Mouse (Mus musculus): ENCODE data around the gene Rwdd3. TPM values are rescaled to one million over a fixed set of nuclear protein-coding genes. Genes with fewer than 3 reads are reported as not detected.

The Rwdd3 gene
- polyA plus RNA-seq (2015; fragmentation: Nextera tagmentation; extraction: Ambion mirVana) = 9.2 and 17.1 TPM in 2 replicates

GRCm38 (mm10) chr3:121171243-121171871, at the start of gene Rwdd3:
Gene Rwdd3, minus strand, starts transcription at chr3:121171695.

Other genes with a start within 250 kb of the Rwdd3 start
- gene Tmem56, start 111.4 kb upstream of the Rwdd3 start, polyA plus RNA-seq (2015; fragmentation: Nextera tagmentation; extraction: Ambion mirVana) = 2.1 and 4.7 TPM in 2 replicates
- 36.9 and 37.9 TPM in 2 replicates for gene Alg14, start 120.1 kb upstream of the Rwdd3 start, polyA plus RNA-seq (2015; fragmentation: Nextera tagmentation; extraction: Ambion mirVana)